Mouse (Mus musculus): Measurements from ENCODE around the gene Hipk1.

- TF ChIP-seq POLR2A (IDR thresholded peaks at IDR 0.05; ENCODE audit: low read depth, low read length) (no peak), CTCF (IDR thresholded peaks at IDR 0.05; ENCODE audit: extremely low read depth, insufficient read length, insufficient replicate concordance, low read depth, low read length) (no peak)
These were observed 39.8 kb upstream of the Hipk1 start for GRCm38 (mm10) chr3:103831146-103831545.
